Comparison of ENCODE assay signal across 13 mouse cellular contexts in the genomic region with DNA sequence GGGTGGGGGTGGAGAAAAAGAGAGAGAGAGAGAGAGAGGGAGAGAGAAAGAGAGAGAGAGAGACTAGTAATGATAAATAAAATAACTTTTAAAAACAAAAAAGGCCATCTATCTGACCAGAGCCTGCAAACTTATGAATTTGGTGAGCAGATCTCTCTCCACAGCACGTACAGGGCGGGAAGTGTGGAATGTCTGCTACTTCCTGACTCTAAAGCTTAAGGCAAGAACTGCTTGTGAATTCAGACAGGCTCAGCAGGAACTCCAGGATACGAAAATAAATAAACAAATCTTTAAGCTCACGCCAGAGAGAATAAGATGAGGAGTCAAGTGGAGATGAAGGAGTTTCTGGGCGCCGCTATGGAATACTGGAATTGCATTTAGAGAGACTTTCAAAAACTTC.
DNase-seq lines count a peak whose midpoint lies in the region; ATAC-seq and TF ChIP-seq lines count a peak whose summit lies in the region.
"Had no signal": no experiment of that assay in that cellular context is flagged by ENCODE, and none has a peak within 500 bp of the region (broad histone marks: within the 10 kb centered on the region; RNA-seq: fewer than 3 reads in every experiment).

No protein-coding gene starts in this region.

- H3K27ac ChIP-seq in heart, embryonic 10.5 days, result peak overlapping the region; percentile 59
- no peak overlapping the region; the same call in 1 of the 2 replicates for H3K27ac ChIP-seq in heart, adult 2 months
- peak overlapping the region; percentile 44 for H3K27ac ChIP-seq in kidney, embryonic 16.5 days (ENCODE audit: low read length)
- H3K27ac ChIP-seq in embryonic facial prominence, embryonic 14.5 days (replicated peaks; ENCODE audit: low read depth, low read length), result peak overlapping the region; percentile 76
- H3K27ac ChIP-seq: midbrain, embryonic 15.5 days; neural tube, embryonic 12.5 days had no signal

- H3K4me3 ChIP-seq in heart, embryonic 10.5 days, result no peak overlapping the region
- H3K4me3 ChIP-seq in heart, adult 2 months, result no peak overlapping the region
- no peak overlapping the region for H3K4me3 ChIP-seq in kidney, embryonic 16.5 days (ENCODE audit: low read length)
- H3K4me3 ChIP-seq in embryonic facial prominence, embryonic 14.5 days (ENCODE audit: low read depth, low read length), result no peak overlapping the region
- H3K4me3 ChIP-seq: midbrain, embryonic 15.5 days; neural tube, embryonic 12.5 days had no signal

- H3K4me1 ChIP-seq in heart, embryonic 10.5 days, result no peaks in the 10 kb centered on the region
- peaks cover 3% of the 10 kb centered on the region; the same call in 1 of the 2 replicates for H3K4me1 ChIP-seq in heart, adult 2 months (ENCODE audit: control insufficient read depth, insufficient read depth, low read length)
- no peaks in the 10 kb centered on the region for H3K4me1 ChIP-seq in kidney, embryonic 16.5 days (ENCODE audit: insufficient read depth, low read length)
- H3K4me1 ChIP-seq in embryonic facial prominence, embryonic 14.5 days (ENCODE audit: control insufficient read depth, insufficient read depth, low read length), result no peaks in the 10 kb centered on the region
- H3K4me1 ChIP-seq: midbrain, embryonic 15.5 days; neural tube, embryonic 12.5 days had no signal

- no peaks in the 10 kb centered on the region for H3K36me3 ChIP-seq in heart, embryonic 10.5 days
- H3K36me3 ChIP-seq in heart, adult 2 months (ENCODE audit: control insufficient read depth, insufficient read depth, low read length), result no peaks in the 10 kb centered on the region
- H3K36me3 ChIP-seq in kidney, embryonic 16.5 days (ENCODE audit: insufficient read depth, low read length), result no peaks in the 10 kb centered on the region
- no peaks in the 10 kb centered on the region for H3K36me3 ChIP-seq in embryonic facial prominence, embryonic 14.5 days (ENCODE audit: control insufficient read depth, insufficient read depth, low read length)
- H3K36me3 ChIP-seq: midbrain, embryonic 15.5 days; neural tube, embryonic 12.5 days had no signal

- no peak overlapping the region for H3K9ac ChIP-seq in heart, adult 2 months (ENCODE audit: low read depth, low read length)
- H3K9ac ChIP-seq in kidney, embryonic 16.5 days (replicated peaks; ENCODE audit: low read length), result no peak overlapping the region
- no peak overlapping the region for H3K9ac ChIP-seq in embryonic facial prominence, embryonic 14.5 days (ENCODE audit: low read depth, low read length)
- H3K9ac ChIP-seq: midbrain, embryonic 15.5 days; neural tube, embryonic 12.5 days had no signal

- no peak for TF ChIP-seq POLR2A in heart, adult 2 months (IDR thresholded peaks at IDR 0.05; ENCODE audit: insufficient read depth, low read depth, low read length)

- TF ChIP-seq EP300 in heart, adult 2 months (IDR thresholded peaks at IDR 0.05; ENCODE audit: insufficient read depth, low read depth, low read length), result no peak

- no peak for DNase-seq in heart, embryonic 10.5 days (ENCODE audit: low spot score)
- no peak for DNase-seq in heart, adult 2 months
- DNase-seq in kidney, postnatal 4 days, result no peak
- peak; percentile 23 for DNase-seq in R1 (ENCODE audit: low read depth, low spot score)
- DNase-seq in embryonic facial prominence, embryonic 14.5 days (ENCODE audit: low spot score), result peak; percentile 40
- no peak for DNase-seq in adrenal gland, postnatal 4 days (ENCODE audit: low spot score in 2 of 2)
- no peak for DNase-seq in layer of hippocampus, adult 11-12 months (ENCODE audit: low spot score)
- DNase-seq: adrenal gland, postnatal 14 days; cerebellum, postnatal 36 days; thymus, adult 2 months had no signal

- ATAC-seq in kidney, embryonic 16.5 days (ENCODE audit: low FRiP score, low TSS enrichment), result no peak
- no peak for ATAC-seq in embryonic facial prominence, embryonic 14.5 days (ENCODE audit: low read depth)
- ATAC-seq: midbrain, embryonic 15.5 days had no signal

- no peak for TF ChIP-seq CTCF in heart, adult 2 months (IDR thresholded peaks at IDR 0.05)

- H3K79me2 ChIP-seq in heart, adult 2 months (replicated peaks; ENCODE audit: control insufficient read depth, insufficient read depth, low read length), result no peaks in the 10 kb centered on the region

- no peak overlapping the region for H3K4me2 ChIP-seq in kidney, embryonic 16.5 days (replicated peaks; ENCODE audit: low read depth, low read length)
- no peak overlapping the region for H3K4me2 ChIP-seq in embryonic facial prominence, embryonic 14.5 days (ENCODE audit: low read depth, low read length)
- H3K4me2 ChIP-seq: midbrain, embryonic 15.5 days; neural tube, embryonic 12.5 days had no signal

- peaks cover 56% of the 10 kb centered on the region; the same call in 1 of the 2 replicates for H3K27me3 ChIP-seq in heart, embryonic 10.5 days (ENCODE audit: insufficient read depth, poor library complexity, severe bottlenecking)
- no peaks in the 10 kb centered on the region for H3K27me3 ChIP-seq in heart, adult 2 months (ENCODE audit: control insufficient read depth, insufficient read depth, low read length)
- peaks cover 51% of the 10 kb centered on the region for H3K27me3 ChIP-seq in kidney, embryonic 16.5 days (ENCODE audit: insufficient read depth, low read length)
- H3K27me3 ChIP-seq in embryonic facial prominence, embryonic 14.5 days (replicated peaks; ENCODE audit: control insufficient read depth, insufficient read depth, low read length), result peaks cover 14% of the 10 kb centered on the region
- H3K27me3 ChIP-seq: neural tube, embryonic 12.5 days had no signal

- intact Hi-C loops in heart, adult 2 months (cut with DNase I), result loop anchor here (5.0 kb wide), 1 partner anchor 119 kb away; no protein-coding TSS in a partner anchor

- no peaks in the 10 kb centered on the region for H3K9me3 ChIP-seq in heart, embryonic 10.5 days
- no peaks in the 10 kb centered on the region for H3K9me3 ChIP-seq in kidney, embryonic 16.5 days (ENCODE audit: low read length)
- H3K9me3 ChIP-seq in embryonic facial prominence, embryonic 14.5 days (ENCODE audit: control insufficient read depth, low read length), result no peaks in the 10 kb centered on the region
- H3K9me3 ChIP-seq: midbrain, embryonic 15.5 days; neural tube, embryonic 12.5 days had no signal

- 28% methylated on average over 6 of the region's 6 CpGs for WGBS in heart, embryonic 10.5 days
- WGBS in heart, adult 2 months, result 35% methylated on average over 6 of the region's 6 CpGs
- WGBS in kidney, embryonic 16.5 days, result 38% methylated on average over 6 of the region's 6 CpGs
- 28% methylated on average over 6 of the region's 6 CpGs for WGBS in embryonic facial prominence, embryonic 14.5 days

Comparison
In these comparisons a context has a peak if more than half of its experiments do, and no peak if none do; other contexts are left out.
1. DNase-seq: peak in R1 (single experiment) and embryonic facial prominence, embryonic 14.5 days (single experiment); none in heart, embryonic 10.5 days (single experiment), heart, adult 2 months (0 of 2), kidney, postnatal 4 days (0 of 2), adrenal gland, postnatal 4 days (0 of 2) and layer of hippocampus, adult 11-12 months (single experiment).